Mouse (Mus musculus): ENCODE results near the gene Fbxl5. TPM values are rescaled to one million over a fixed set of nuclear protein-coding genes. Genes with fewer than 3 reads are reported as not detected.

Gene Fbxl5
- 44.5 and 71.8 TPM in 2 replicates for polyA plus RNA-seq (2014; fragmentation: Nextera tagmentation; extraction: Ambion mirVana)

- Histone ChIP-seq H3K27ac (ENCODE audit: low read depth, low read length) (no peak within 1 kb of the TSS), H3K4me3 (ENCODE audit: low read length) (no peak within 1 kb of the TSS), H3K4me2 (replicated peaks; ENCODE audit: low read depth, low read length) (no peak within 1 kb of the TSS), H3K9me3 (ENCODE audit: control insufficient read depth, low read length) (no peaks in the 10 kb centered on the region), H3K36me3 (ENCODE audit: control insufficient read depth, insufficient read depth, low read length) (no peaks in the 10 kb centered on the region), H3K27me3 (ENCODE audit: control insufficient read depth, insufficient read depth, low read length) (no peaks in the 10 kb centered on the region), H3K9ac (ENCODE audit: low read depth, low read length) (no peak within 1 kb of the TSS), H3K4me1 (ENCODE audit: control insufficient read depth, insufficient read depth, low read length) (no peaks in the 10 kb centered on the region)
- no peak for ATAC-seq (ENCODE audit: low FRiP score, low TSS enrichment)
- 89% methylated on average over 19 of the region's 19 CpGs for WGBS
Observed at GRCm38 (mm10) chr5:43821538-43821937, at the start of gene Fbxl5. Fbxl5 (minus strand) TSS chr5:43821638.

- peak overlapping the region; percentile 39; the same call in 1 of the 2 replicates for H3K27ac ChIP-seq (ENCODE audit: low read depth, low read length)
- 3% methylated on average over 28 of the region's 28 CpGs for WGBS
- peak overlapping the region; percentile 64 for H3K9ac ChIP-seq (ENCODE audit: low read depth, low read length)
- no peaks in the 10 kb centered on the region for H3K36me3 ChIP-seq (ENCODE audit: control insufficient read depth, insufficient read depth, low read length)
- H3K4me1 ChIP-seq (ENCODE audit: control insufficient read depth, insufficient read depth, low read length): 0 out of 2 replicates have a peak, but pooled peaks cover 9% of the 10 kb centered on the region
- no peaks in the 10 kb centered on the region for H3K9me3 ChIP-seq (ENCODE audit: control insufficient read depth, low read length)
- peak; percentile 65 for ATAC-seq (ENCODE audit: low FRiP score, low TSS enrichment)
- H3K4me3 ChIP-seq (ENCODE audit: low read length): peak overlapping the region; percentile 44
- peak overlapping the region; percentile 72 for H3K4me2 ChIP-seq (replicated peaks; ENCODE audit: low read depth, low read length)
- H3K27me3 ChIP-seq (ENCODE audit: control insufficient read depth, insufficient read depth, low read length): no peaks in the 10 kb centered on the region
Observed at GRCm38 (mm10) chr5:43868711-43869600, 47.5 kb upstream of the Fbxl5 start.

- Histone ChIP-seq H3K4me3 (ENCODE audit: low read length) (peak within 1 kb of the TSS; percentile 44), H3K36me3 (ENCODE audit: control insufficient read depth, insufficient read depth, low read length) (no peaks in the 10 kb centered on the region), H3K27me3 (ENCODE audit: control insufficient read depth, insufficient read depth, low read length) (no peaks in the 10 kb centered on the region), H3K27ac (ENCODE audit: low read depth, low read length) (peak within 1 kb of the TSS; percentile 39; the same call in 1 of the 2 replicates), H3K9me3 (ENCODE audit: control insufficient read depth, low read length) (no peaks in the 10 kb centered on the region), H3K9ac (ENCODE audit: low read depth, low read length) (peak within 1 kb of the TSS; percentile 64), H3K4me2 (replicated peaks; ENCODE audit: low read depth, low read length) (peak within 1 kb of the TSS; percentile 72), H3K4me1 (ENCODE audit: control insufficient read depth, insufficient read depth, low read length) (0 out of 2 replicates have a peak, but pooled peaks cover 9% of the 10 kb centered on the region)
- no peak for ATAC-seq (ENCODE audit: low FRiP score, low TSS enrichment)
Observed at GRCm38 (mm10) chr5:43868253-43868652, 46.8 kb upstream of the Fbxl5 start, which contains the start of gene Cd38. Cd38 (plus strand) TSS chr5:43868553.

GRCm38 (mm10) chr5:43865316-43865715 lies 43.9 kb upstream of the Fbxl5 start:
- H3K27me3 ChIP-seq (ENCODE audit: control insufficient read depth, insufficient read depth, low read length): no peaks in the 10 kb centered on the region
- no peaks in the 10 kb centered on the region for H3K36me3 ChIP-seq (ENCODE audit: control insufficient read depth, insufficient read depth, low read length)
- H3K4me1 ChIP-seq (ENCODE audit: control insufficient read depth, insufficient read depth, low read length): 0 out of 2 replicates have a peak, but pooled peaks cover 9% of the 10 kb centered on the region
- no peaks in the 10 kb centered on the region for H3K9me3 ChIP-seq (ENCODE audit: control insufficient read depth, low read length)
- no peak overlapping the region for H3K9ac ChIP-seq (ENCODE audit: low read depth, low read length)
- no peak for ATAC-seq (ENCODE audit: low FRiP score, low TSS enrichment)
- WGBS: 61% methylated on average over 2 of the region's 2 CpGs
- H3K4me2 ChIP-seq (replicated peaks; ENCODE audit: low read depth, low read length): no peak overlapping the region
- no peak overlapping the region for H3K4me3 ChIP-seq (ENCODE audit: low read length)
- H3K27ac ChIP-seq (ENCODE audit: low read depth, low read length): no peak overlapping the region

- no peak for ATAC-seq (ENCODE audit: low FRiP score, low TSS enrichment)
Observed at GRCm38 (mm10) chr5:43863642-43864041, 42.2 kb upstream of the Fbxl5 start.

GRCm38 (mm10) chr5:43860670-43861431 lies 39.4 kb upstream of the Fbxl5 start:
- WGBS: 74% methylated on average over 5 of the region's 5 CpGs
- H3K27me3 ChIP-seq (ENCODE audit: control insufficient read depth, insufficient read depth, low read length): no peaks in the 10 kb centered on the region
- H3K9me3 ChIP-seq (ENCODE audit: control insufficient read depth, low read length): no peaks in the 10 kb centered on the region; the same call in 1 of the 2 replicates
- H3K9ac ChIP-seq (ENCODE audit: low read depth, low read length): no peak overlapping the region
- H3K36me3 ChIP-seq (ENCODE audit: control insufficient read depth, insufficient read depth, low read length): no peaks in the 10 kb centered on the region
- H3K4me3 ChIP-seq (ENCODE audit: low read length): no peak overlapping the region
- ATAC-seq (ENCODE audit: low FRiP score, low TSS enrichment): no peak
- H3K27ac ChIP-seq (ENCODE audit: low read depth, low read length): no peak overlapping the region
- H3K4me1 ChIP-seq (ENCODE audit: control insufficient read depth, insufficient read depth, low read length): no peaks in the 10 kb centered on the region
- no peak overlapping the region for H3K4me2 ChIP-seq (replicated peaks; ENCODE audit: low read depth, low read length)

More at GRCm38 (mm10) chr5:43863642-43864041, 42.2 kb upstream of the Fbxl5 start:
- Histone ChIP-seq H3K4me2 (replicated peaks; ENCODE audit: low read depth, low read length) (no peak overlapping the region), H3K9me3 (ENCODE audit: control insufficient read depth, low read length) (no peaks in the 10 kb centered on the region), H3K4me3 (ENCODE audit: low read length) (no peak overlapping the region), H3K4me1 (ENCODE audit: control insufficient read depth, insufficient read depth, low read length) (0 out of 2 replicates have a peak, but pooled peaks cover 3% of the 10 kb centered on the region), H3K27ac (ENCODE audit: low read depth, low read length) (no peak overlapping the region), H3K27me3 (ENCODE audit: control insufficient read depth, insufficient read depth, low read length) (no peaks in the 10 kb centered on the region), H3K36me3 (ENCODE audit: control insufficient read depth, insufficient read depth, low read length) (no peaks in the 10 kb centered on the region), H3K9ac (ENCODE audit: low read depth, low read length) (no peak overlapping the region)
- 69% methylated on average over 6 of the region's 6 CpGs for WGBS

- Histone ChIP-seq H3K4me1 (ENCODE audit: control insufficient read depth, insufficient read depth, low read length) (no peaks in the 10 kb centered on the region), H3K36me3 (ENCODE audit: control insufficient read depth, insufficient read depth, low read length) (no peaks in the 10 kb centered on the region), H3K9me3 (ENCODE audit: control insufficient read depth, low read length) (no peaks in the 10 kb centered on the region; the same call in 1 of the 2 replicates), H3K4me3 (ENCODE audit: low read length) (no peak overlapping the region), H3K4me2 (replicated peaks; ENCODE audit: low read depth, low read length) (no peak overlapping the region), H3K27me3 (ENCODE audit: control insufficient read depth, insufficient read depth, low read length) (no peaks in the 10 kb centered on the region), H3K27ac (ENCODE audit: low read depth, low read length) (no peak overlapping the region), H3K9ac (ENCODE audit: low read depth, low read length) (no peak overlapping the region)
- no peak for ATAC-seq (ENCODE audit: low FRiP score, low TSS enrichment)
- 94% methylated on average over 5 of the region's 5 CpGs for WGBS
Observed at GRCm38 (mm10) chr5:43860096-43860495, 38.7 kb upstream of the Fbxl5 start.

- Histone ChIP-seq H3K9me3 (ENCODE audit: control insufficient read depth, low read length) (no peaks in the 10 kb centered on the region; the same call in 1 of the 2 replicates), H3K4me2 (replicated peaks; ENCODE audit: low read depth, low read length) (no peak overlapping the region), H3K9ac (ENCODE audit: low read depth, low read length) (no peak overlapping the region), H3K4me1 (ENCODE audit: control insufficient read depth, insufficient read depth, low read length) (no peaks in the 10 kb centered on the region), H3K4me3 (ENCODE audit: low read length) (no peak overlapping the region), H3K27ac (ENCODE audit: low read depth, low read length) (no peak overlapping the region), H3K27me3 (ENCODE audit: control insufficient read depth, insufficient read depth, low read length) (no peaks in the 10 kb centered on the region), H3K36me3 (ENCODE audit: control insufficient read depth, insufficient read depth, low read length) (no peaks in the 10 kb centered on the region)
- ATAC-seq (ENCODE audit: low FRiP score, low TSS enrichment): no peak
- 88% methylated on average over 8 of the region's 8 CpGs for WGBS
Observed at GRCm38 (mm10) chr5:43859663-43860062, 38.2 kb upstream of the Fbxl5 start.

Measured in kidney, embryonic 14.5 days (tissue).